Mouse (Mus musculus): ENCODE data around the gene Zfp618.

- no peak for TF ChIP-seq BHLHE40 (IDR thresholded peaks at IDR 0.05; ENCODE audit: borderline replicate concordance, low read depth, low read length)
- TF ChIP-seq MEF2A (IDR thresholded peaks at IDR 0.05; ENCODE audit: extremely low read depth, insufficient replicate concordance, low read depth, low read length, poor library complexity, severe bottlenecking), result no peak
Observed at GRCm38 (mm10) chr4:63024098-63024497, 58.7 kb downstream of the Zfp618 start.

Measured in MEL (cell line).